Mouse (Mus musculus) v-Abl transformed pro-B cells (cell line): ENCODE measurements around the gene Cenpp.
"Not testable (repeated sequence)": the region's sequence is repeated elsewhere in the genome, so short reads cannot be mapped to it uniquely, and the experiment has no call there.

Source experiments
- in situ Hi-C, 2 experiments: fragments of 400-800 bp; cut with MboI; formaldehyde crosslinking; loops; one replicate each; pipeline ENCODE4 v1.15.1; 2025; ENCODE audit not compliant: unreplicated experiment in 2 of 2

Gene Cenpp

DNA sequence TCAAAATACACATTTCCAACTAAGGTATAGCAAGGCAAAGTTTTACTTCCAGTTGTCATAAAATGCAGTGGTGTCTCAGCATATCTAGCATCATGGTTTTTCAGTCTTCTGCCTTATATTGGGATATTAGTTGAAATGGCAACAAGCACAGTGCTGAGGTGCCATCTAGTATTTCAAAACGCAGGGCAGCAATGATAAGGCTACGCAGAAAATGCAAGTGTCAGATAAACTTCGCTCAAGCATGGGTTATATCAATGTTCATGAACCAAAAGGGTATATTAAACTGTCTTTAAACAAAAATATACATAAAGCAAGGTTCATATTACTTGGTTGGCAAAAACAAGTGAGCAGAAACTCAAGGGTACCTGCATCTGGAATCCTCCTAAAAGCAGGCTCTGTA, 35.6 kb downstream of the Cenpp start:
- in situ Hi-C loops, result no loop called here

DNA sequence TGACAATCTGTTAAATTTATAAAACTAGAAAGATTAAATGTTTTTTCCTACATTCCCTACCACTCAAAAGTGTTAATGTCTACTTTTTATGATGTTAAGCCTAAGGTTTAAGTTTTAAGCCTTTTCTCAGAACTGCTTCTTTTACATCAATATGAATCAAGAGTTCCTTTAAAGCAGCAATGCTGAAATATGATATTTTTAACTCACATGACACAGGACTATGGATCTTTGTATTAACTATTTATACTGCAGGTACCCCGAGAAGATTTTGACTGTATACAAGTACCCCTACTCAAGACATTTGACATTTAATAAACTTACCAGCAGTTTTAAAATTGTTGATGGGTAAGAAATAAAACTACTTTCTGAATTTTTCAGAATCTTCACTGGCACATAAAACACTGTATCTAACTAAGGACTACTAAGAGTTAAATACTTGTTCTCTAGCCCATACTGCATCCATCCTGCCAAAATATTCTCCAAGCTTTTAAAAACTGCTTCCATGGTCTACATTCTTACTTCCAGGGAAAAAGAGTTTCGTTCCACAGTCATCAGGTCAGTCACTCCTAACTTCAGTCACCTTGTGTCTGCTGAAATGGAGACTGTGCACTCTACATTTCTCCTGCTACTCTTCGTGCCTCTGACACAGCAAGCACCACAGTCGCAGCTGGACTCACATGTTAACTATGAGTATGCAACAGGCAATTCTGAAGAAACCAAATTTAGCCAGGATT, 43.8 kb downstream of the Cenpp start:
- in situ Hi-C loops, result no loop called here

DNA sequence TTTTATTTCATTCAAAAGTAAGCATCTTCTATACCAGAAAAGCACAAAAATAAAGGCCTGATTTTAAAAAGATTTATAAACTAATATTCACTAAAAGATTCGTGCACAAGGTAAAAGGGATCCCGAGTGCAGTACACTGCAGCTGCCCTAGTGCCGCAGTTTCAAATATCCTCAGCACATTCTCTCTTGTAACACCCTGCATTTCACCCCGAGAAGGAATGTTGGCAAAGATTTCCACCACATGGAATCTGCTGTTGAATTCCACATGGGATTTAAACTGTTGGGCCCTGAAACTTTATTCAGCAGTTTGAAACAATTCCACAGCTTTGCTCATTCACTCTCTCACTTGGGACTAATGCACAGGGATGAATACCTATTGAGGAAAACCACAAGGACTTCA, 44.9 kb downstream of the Cenpp start, which contains the start of gene Ogn:
TSS of gene Ogn (plus strand) at position 333 of the 400 bp plus-strand sequence.
- in situ Hi-C loops, result no loop called here

DNA sequence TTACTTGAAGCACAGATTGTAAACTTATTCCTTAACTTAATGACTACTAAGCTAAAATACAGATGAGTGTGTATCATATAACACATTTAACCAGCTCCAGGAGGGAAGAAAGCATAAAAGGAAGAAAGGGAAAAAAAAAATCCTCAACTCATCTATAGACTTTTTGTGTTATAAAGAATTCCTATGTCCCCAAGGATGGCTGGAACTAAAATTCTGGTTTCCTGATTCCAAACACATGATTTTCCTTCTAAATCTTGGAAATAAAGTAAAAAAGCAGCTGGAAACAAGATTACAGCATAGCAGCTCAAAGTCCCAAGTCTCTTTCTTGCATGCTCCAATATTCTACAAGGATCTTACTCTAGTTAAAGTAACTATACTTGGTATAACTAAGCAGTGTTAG, 49.0 kb downstream of the Cenpp start:
- in situ Hi-C loops, result no loop called here

GRCm38 (mm10) chr13:49602541-49602940, 50.0 kb downstream of the Cenpp start:
- in situ Hi-C loops, result not testable (repeated sequence)

- in situ Hi-C loops, result no loop called here
Measured at GRCm38 (mm10) chr13:49586062-49586461, 66.5 kb downstream of the Cenpp start.

DNA sequence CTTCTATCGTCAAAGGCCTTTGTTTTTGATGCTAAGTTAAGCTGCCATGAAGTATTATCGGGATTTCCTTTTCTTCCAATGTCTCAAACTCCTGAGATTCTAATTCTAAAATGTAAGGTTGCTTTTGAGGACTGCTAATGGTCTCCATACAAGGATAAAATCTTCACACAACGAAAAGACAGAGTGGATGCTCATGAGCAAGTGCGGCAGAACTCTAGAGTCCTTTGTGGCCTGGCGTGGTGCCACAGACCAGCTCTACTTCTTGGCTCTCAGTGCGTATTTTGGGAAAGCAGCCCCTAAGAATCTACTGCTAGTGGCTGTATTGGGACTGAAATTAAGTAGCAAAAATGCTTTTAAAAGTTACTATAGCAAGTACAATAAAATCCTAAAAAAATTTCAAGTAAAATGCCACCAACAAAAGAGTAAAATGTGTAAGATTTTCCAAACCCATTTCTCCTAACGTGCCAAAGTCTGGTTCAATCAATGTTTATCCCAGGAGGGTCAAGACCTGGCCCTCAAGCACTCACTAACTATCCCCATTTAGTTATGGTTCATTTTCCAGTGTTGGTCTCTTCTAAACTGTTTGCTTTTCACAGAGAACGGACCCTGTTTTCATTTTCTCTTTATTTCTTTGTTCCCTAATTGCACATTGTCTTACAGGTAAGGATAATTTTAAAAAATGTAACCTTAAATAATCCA, 68.1 kb downstream of the Cenpp start:
- in situ Hi-C loops, result no loop called here

DNA sequence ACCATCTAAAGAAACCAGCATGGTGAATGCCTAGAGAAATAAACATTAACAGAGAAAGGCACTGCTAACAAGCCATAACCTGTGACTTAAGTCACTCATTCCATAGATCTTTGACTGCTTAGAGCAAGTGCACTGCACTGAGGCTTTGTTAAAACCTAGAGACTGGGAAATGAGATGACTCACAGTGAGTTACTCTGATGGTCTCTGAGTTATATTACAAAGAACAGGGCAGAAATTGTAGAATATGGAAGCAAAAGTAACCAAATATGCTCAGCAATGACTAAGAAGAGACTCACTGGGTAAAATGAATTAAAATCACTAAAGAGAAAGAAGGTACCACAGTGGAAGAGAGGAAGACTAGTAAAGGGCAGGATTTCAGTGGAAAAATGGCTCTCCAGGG, 68.7 kb downstream of the Cenpp start:
- in situ Hi-C loops, result no loop called here

- in situ Hi-C loops, result no loop called here
Measured at GRCm38 (mm10) chr13:49581541-49582530, 70.7 kb downstream of the Cenpp start, which contains the start of gene Omd. Gene Omd (plus strand): TSS chr13:49582462.

DNA sequence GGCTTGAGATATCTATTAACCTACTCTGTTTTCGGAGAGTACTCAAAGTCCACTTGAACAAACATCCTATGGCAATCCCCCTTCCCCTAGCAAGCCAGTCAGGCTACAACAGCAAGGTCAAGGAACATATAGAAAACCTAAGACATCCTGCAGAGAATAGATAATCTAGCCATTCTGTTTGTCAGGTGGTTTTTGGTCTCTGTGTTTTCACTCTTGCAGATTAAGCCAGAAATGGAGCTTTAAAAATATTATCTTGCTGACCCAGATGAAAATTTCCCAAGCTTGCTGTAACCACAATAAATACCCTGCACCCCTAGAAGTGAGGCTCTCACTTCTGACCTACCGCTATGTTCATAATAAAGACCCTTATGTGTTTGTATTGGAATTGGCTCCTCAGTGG, 81.2 kb downstream of the Cenpp start:
- in situ Hi-C loops, result no loop called here

DNA sequence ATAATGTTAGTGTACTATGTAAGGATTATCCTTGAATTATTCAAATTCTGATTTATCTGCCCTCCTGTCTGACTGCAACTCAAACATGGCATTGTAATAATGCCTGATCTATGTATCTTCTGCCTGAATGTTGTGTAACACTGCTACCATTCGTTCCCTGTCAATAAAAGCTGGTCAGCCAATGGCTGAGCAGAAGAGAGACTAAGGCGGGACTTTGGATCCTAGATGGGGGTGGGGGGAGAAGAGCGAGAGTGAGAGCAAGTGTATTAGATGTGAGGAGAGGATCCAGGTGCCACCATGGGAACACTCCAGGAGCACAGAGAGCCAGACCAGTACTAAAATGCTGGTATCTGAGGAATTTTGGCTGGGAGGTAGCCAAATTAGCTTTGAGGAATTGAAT, 82.2 kb downstream of the Cenpp start:
- in situ Hi-C loops, result no loop called here

DNA sequence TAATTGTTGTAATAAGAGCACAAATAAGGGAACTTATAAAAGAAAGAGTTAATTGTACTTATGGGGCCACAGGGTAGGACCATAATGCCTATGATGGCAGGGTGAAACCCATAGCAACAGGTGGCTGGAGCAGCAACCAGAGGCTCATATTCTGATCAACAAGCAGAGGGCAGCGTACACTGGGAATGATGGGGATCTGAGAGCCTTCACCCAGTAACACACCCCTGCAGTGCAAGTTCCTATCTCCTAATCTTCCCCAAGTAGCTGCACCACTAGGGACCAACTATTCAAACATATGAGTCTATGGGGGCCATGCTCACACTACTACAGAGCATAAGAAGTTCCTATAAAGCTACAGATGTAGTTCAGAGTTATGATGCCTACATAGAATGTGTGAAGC, 88.2 kb downstream of the Cenpp start:
- in situ Hi-C loops, result no loop called here

DNA sequence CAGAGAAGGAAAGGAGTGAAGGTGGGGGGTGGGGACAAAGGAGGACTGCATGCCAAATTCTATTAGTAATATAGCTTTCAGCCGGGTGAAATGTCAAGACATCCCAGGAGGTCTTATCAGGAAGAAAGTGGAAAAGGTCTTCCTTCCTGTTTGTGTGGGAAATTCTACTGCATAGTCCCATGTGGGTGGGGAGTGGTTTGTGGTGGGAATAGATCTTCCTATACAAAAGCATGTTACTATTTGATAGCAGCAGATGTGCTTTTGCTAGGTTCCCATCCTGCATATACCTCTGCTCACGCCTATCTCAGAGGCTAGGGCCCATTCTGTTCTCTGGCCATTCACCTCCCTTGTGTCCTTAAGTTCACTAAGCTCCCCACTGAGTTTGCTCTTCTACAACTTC, 91.7 kb downstream of the Cenpp start:
- in situ Hi-C loops, result no loop called here

GRCm38 (mm10) chr13:49559185-49559584, 93.4 kb downstream of the Cenpp start:
- in situ Hi-C loops, result no loop called here

DNA sequence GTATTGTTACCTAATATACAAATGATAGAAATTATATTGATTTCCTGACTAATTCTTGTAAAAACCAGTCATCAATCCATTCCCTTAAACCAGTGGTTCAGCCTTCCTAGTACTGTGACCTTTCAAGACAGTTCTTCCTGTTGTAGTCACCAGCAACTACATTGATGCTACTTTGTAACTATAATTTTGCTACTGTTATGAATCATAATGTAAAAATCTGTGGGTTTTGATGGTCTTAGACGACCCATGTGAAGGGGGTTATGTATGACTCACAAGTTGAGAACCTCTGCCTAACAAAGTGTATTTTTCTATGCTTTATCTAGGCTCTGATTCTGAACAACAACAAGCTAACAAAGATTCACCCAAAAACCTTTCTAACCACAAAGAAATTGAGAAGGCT, 95.7 kb downstream of the Cenpp start:
- in situ Hi-C loops, result no loop called here

DNA sequence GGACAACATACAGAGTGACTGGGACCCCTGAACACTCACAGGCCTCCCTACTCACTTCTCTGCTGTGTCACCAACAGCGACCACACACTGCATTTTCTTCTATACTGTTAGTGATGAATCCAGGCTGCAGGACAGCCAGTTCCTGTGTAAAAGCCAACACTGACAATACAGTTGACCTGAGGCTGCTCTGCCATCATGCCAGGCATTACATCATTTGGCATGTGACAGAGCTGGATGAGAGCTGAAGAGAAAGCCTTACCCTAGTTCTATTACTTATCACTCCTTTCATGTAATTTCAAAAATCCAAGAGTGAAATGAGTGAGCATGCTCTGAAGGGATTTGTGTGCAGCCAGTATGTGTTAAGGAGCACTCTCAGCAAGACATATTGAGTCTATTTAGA, 96.4 kb downstream of the Cenpp start:
- in situ Hi-C loops, result no loop called here

DNA sequence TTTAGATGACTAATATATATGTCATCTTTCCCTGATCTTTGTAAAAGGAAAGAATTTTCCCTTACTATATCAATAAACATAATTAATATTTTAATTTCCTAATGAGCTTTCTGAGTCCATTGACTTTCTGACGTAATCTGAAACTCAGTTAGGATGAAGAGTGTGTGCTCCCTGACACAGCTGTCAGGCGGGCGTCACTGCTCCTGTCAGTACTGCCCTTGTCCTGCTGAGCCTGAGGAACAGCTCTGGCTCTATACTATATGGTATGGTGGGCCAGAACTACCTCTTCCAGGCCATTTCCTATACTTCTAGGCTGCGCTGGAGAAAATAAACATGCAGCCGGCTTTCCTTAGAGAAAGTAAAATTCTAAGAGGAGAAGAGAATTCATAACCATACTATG, 98.1 kb downstream of the Cenpp start:
- in situ Hi-C loops, result no loop called here

DNA sequence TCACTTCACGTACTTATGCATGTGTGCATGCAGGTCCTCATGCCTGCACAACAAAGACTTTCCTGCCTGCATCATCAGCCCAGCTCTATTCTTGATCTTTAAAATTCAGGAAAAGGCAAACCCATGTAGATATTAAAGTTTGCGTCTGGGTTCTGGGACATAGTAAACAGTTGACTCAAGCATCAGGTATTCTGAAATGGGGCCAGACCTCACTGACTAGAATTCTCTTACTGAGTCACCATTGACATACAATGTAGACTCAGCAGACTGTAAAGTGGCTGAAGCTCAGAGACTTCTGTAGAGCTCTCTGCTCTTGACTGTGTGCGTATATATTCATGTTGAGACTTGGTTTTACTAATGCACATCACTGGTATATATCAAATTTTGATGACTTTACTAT, 103.0 kb downstream of the Cenpp start:
- in situ Hi-C loops, result no loop called here

GRCm38 (mm10) chr13:49547563-49548150, 104.9 kb downstream of the Cenpp start:
- in situ Hi-C loops, result no loop called here

DNA sequence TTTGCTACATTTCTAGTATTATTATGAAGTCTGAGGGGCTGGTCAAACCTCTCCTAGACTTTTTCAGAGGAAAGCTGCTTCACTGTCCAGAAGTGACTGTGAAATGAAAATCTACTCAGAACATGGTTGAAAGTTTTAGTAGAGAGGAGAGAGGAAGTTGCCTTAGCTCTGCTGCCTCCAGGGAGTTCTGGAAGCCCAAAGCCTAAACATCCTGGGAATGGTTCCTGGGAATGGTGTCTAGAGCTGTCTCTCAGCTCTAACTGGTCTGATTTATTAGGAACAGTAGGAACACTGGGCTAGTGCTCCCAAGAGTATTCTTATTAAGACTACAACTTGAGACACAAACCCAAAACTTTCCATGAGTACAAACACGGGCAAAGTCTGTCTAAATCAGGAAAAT, 106.1 kb downstream of the Cenpp start:
- in situ Hi-C loops, result no loop called here

DNA sequence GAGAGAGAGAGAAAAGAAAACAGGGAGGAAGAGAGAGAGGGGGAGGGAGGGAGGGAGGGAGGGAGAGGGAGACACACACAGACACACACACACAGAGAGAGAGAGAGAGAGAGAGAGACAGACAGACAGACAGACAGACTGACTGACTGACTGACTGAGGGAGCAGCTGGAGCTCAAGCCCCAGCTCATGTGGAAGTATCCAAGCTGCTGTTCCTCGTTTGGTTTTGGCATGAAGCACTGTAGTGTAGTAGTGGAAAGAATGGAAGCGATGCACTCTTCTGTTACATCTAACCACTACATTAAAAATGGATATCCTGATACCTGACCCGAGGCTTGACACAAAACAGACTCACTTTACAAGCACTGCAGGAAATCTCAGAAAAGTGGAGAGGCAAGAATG, 106.9 kb downstream of the Cenpp start:
- in situ Hi-C loops, result no loop called here
